18 mouse cellular contexts compared by ENCODE assay signal in the genomic region with DNA sequence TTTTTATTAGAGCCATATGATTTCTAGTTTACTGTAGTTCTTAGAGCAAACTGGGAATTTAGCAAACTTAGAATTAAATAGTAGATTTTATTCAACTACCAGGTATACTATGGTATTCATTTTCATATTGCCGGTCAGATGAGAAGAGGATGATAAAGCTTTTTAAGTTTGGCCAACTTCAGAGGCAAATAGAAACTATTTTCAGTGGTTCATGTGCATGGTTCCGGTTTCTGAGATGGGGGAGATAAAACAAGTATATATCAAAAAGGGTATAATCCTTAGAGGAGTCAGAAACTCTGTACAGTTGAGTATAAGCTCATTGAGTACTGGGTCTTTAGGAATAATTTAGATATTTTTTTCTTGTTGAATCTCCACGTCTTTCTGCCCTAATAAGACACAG.
"Had no signal": no experiment of that assay in that cellular context is flagged by ENCODE, and none has a peak within 500 bp of the region (broad histone marks: within the 10 kb centered on the region; RNA-seq: fewer than 3 reads in every experiment).

No protein-coding gene starts in this region.

- H3K27ac ChIP-seq: midbrain, embryonic 10.5 days; midbrain, embryonic 12.5 days; neural tube, embryonic 13.5 days; neural tube, embryonic 15.5 days had no signal

- H3K36me3 ChIP-seq: midbrain, embryonic 10.5 days; midbrain, embryonic 12.5 days; neural tube, embryonic 13.5 days; neural tube, embryonic 15.5 days had no signal

- H3K4me3 ChIP-seq: midbrain, embryonic 10.5 days; midbrain, embryonic 12.5 days; myocyte; neural tube, embryonic 13.5 days; neural tube, embryonic 15.5 days had no signal

- H3K27me3 ChIP-seq: midbrain, embryonic 12.5 days; neural tube, embryonic 13.5 days; neural tube, embryonic 15.5 days had no signal

- H3K9ac ChIP-seq: lung, embryonic 14.5 days; midbrain, embryonic 12.5 days; neural tube, embryonic 13.5 days; neural tube, embryonic 15.5 days had no signal

- H3K4me2 ChIP-seq: lung, embryonic 14.5 days; midbrain, embryonic 12.5 days; neural tube, embryonic 13.5 days; neural tube, embryonic 15.5 days had no signal

- H3K9me3 ChIP-seq: midbrain, embryonic 10.5 days; midbrain, embryonic 12.5 days; neural tube, embryonic 13.5 days; neural tube, embryonic 15.5 days had no signal

- ATAC-seq: midbrain, embryonic 16.5 days had no signal

- DNase-seq: lung, adult 18-20 months; lung, embryonic 14.5 days; lung, postnatal 10 days; lung, postnatal 4 days; midbrain, embryonic 14.5 days; retina, postnatal 1 day; right cerebral cortex, adult 18-20 months; right cerebral cortex, postnatal 25 days; right cerebral cortex, postnatal 4 days; spleen, adult 18-20 months; thymus, postnatal 25 days; thymus, postnatal 4 days had no signal

- H3K4me1 ChIP-seq: midbrain, embryonic 10.5 days; midbrain, embryonic 12.5 days; neural tube, embryonic 13.5 days; neural tube, embryonic 15.5 days had no signal
